Mouse (Mus musculus): ENCODE data around the gene Abi3bp. TPM values are rescaled to one million over a fixed set of nuclear protein-coding genes. Genes with fewer than 3 reads are reported as not detected.
A peak's percentile ranks its signal among the peaks of the same experiment; 100 is the strongest.

Abi3bp gene
- total RNA-seq, 1 experiment from 2014 or later, result not detected

DNA sequence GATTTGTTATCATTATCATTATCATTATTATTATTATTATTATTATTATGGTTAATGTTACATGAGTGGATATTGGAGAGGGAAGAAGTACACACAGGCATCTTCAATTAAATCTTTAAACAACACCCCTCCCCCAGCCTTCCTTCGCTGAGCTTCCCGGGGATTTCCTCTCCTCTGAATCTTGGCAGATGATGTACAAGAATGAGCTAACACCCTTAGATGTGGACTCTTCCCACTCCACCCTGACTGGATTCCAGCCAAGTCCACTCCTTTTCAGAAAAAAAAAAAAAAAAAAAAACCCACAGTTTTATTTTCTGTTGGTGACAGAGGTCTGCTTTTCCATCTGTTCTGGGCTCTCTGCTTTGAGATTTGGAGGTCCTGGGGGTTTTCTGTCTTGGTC, 23.8 kb downstream of the Abi3bp start:
- ATAC-seq (replicated peaks; ENCODE audit: low read depth, poor library complexity, severe bottlenecking), result no peak

DNA sequence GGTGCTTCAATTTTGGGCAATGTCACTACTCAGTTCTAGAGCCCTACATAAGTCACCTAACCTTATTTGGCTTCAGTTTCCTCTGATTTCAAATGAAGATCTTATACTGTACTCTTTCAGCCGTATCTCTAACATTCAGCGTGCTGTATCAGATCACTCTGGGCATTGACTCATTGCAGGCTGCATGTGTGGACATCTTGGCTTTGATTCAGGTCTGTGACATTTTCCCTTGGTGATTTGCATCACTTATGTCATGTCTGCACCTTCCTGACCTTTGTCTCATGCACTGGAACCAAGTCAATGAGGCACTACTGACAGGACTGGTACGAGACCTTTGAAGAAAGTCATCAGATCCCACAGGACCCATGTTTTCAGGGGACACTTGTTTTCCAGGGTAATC, 24.5 kb downstream of the Abi3bp start:
- ATAC-seq (replicated peaks; ENCODE audit: low read depth, poor library complexity, severe bottlenecking), result no peak

DNA sequence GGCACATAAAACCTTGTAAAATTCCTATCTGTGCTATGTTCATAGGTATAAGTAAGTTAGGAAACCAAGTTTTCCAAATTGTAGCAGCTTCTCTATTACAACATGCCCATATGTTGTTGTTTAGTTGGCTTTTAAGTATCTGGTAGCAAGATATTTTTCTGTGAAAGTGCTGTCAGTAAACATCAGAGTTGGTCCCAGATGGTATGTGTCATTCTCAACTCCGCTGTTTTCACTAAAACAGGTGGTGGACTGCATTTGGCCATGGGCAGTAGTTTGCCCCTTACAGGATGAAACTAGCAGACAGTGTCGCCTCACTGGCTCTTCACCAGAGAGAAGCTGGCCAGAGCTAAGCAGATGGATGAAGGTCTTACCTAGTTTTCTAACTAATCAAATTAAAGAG, 26.3 kb downstream of the Abi3bp start:
- no peak for ATAC-seq (replicated peaks; ENCODE audit: low read depth, poor library complexity, severe bottlenecking)

DNA sequence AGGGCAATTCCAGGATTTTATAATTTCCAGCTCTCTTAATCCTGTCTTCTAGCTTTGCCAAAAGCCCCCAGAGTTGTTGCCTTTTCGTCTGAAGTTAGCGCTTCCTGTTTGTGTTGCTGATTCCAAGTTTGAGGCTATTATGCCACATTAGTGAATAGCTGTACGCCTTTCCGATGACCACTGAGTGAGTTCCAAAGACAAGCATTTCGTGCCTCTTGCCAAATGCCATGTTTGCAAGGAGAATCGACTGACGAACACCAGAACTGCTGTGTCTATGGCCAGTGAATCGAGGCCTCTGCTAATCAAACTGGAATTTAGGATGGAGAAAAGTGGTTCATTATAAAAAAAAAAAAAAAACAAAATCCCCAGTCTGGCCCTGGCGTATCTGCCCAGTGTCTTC, 40.3 kb downstream of the Abi3bp start:
- no peak for ATAC-seq (replicated peaks; ENCODE audit: low read depth, poor library complexity, severe bottlenecking)

DNA sequence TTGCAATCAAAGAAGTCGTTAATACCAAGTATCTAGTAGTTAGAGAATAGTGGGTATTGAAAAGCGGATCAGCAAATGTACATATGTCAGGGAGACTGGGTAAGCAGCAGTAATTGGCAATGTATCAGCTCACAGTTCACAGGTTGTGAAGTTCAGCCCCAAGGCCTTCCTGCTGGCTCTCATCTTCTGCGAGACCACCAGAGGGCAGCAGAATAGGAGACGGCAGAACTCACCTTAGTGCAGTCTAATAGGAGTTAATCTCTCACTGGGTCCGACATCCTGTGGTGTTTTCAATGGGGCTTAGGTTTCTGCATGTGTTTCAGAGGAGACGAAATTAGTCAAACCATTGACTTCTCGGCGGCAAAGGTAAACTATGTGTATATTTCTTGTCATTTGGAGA, 46.7 kb downstream of the Abi3bp start:
- peak; percentile 83 for ATAC-seq (replicated peaks; ENCODE audit: low read depth, poor library complexity, severe bottlenecking)

DNA sequence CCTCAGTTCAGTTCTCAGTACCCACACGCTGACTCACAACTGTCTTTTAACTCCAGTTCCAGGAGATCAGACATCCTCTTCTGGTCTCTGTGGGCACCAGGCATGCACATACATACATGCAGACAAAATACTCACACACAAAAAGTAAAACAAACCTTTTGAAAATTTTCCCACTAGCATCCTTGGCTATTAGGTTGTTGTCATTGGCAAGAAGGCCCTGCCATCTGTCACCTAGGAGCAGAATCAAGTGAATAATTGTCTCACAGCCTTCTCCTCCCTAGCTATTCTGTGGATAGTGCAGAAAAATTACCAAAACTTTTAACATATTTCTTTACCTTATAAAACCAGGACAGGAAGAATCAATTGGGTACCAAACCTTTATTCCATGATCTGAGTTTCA, 48.8 kb downstream of the Abi3bp start:
- ATAC-seq (replicated peaks; ENCODE audit: low read depth, poor library complexity, severe bottlenecking), result no peak

DNA sequence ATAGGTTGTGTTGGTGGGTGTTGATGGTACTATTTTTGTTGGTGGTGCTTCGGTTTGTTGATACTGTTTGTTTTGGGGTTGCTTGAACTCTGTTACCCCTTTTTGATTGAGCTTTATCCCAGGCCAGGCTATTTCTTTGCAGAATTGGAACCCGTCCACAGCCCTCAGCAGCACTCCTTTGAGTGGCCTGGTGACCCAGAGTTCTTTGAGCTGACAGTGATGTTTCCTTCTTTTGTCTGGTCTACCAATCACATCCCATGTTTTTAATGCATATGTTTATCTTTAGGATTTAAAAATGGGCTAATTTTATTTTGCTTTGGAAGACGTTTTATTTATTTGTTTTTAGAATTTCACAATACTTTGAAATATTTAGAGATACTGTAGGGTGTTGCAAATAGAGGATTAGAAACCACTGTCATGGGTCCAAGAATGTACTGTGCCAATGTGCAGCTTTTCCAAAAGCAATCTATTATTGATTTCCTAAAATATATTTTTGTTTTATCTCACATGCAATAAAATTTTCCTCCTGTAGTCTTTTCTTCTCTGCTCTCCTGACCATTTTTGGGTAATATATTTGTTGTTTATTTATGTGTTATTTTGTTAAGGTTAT, 50.5 kb downstream of the Abi3bp start:
- no peak for ATAC-seq (replicated peaks; ENCODE audit: low read depth, poor library complexity, severe bottlenecking)

DNA sequence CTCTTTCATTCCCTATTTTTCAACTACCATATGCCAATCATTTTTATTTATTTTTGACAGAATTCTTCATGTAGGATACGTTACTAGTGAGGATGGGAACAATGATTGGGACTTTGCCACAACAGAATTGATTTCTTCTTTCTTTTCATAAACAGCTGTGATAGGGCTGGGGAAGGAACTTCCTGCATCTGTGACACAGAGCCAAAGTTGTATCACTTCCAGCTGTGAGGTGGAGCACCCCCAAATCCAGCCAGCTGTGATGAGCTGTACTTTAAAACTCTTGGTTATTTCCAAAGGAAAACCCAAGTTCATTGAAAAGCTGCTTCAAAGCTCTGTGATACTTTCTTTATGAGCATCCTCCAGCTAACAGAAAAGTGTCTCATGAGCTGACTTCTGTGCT, 101.9 kb downstream of the Abi3bp start:
- no peak for ATAC-seq (replicated peaks; ENCODE audit: low read depth, poor library complexity, severe bottlenecking)

DNA sequence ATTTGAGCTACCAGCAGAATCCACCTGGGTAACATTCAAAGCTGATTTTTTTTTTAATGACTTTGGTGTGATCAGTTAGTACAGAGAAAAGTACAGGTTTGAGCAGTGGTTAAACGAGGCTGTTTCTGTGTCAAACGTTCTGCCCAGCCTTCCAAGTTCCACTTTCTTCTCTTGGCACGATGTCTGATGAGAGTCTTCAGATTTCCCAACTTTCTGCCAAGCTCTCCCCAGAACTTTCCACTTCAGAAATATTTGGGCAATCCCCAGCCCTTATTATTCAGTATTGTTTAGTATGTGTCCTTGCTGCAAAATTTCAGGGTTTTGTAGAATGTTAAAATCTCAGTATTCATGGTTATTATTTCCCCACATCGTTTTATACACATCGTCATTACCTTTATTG, 115.9 kb downstream of the Abi3bp start:
- no peak for ATAC-seq (replicated peaks; ENCODE audit: low read depth, poor library complexity, severe bottlenecking)

DNA sequence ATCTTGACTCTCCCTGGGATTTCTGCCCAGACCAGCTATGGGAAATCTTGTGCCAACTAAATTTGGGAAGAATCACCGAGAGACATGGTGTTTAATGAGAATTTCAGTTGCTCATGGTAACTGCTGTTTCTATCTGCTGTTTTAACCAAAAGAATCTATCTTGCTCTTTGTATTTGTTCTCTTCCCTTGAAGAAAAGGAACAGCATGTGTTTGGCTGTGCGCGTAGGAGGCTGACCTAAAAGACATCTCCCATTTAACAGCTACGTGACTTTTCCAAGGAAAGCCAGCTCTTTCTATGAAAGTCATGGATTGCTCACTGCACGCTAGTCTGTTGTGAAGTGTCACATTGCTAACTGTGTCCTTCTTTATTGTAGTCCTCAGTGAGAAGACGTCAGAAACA, 117.2 kb downstream of the Abi3bp start:
- no peak for ATAC-seq (replicated peaks; ENCODE audit: low read depth, poor library complexity, severe bottlenecking)

DNA sequence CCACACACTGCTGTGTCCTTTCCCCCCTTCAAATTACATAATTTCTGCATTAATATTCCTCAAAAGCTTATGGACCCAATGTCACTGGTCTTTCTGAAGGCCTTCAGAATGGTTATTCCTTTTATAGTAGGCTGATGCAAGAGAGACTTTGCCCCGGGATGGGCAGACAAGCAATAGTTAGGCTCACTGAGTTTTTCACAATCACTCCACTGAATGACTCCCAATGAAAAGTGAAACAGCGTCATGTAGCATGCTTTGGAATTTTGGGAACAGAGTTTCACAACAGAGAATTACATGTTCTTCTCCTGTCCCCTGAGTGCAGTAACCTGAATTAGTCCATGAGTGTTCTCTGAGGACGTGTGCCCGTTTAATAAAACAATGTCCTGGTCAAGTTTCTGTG, 120.7 kb downstream of the Abi3bp start:
- no peak for ATAC-seq (replicated peaks; ENCODE audit: low read depth, poor library complexity, severe bottlenecking)

DNA sequence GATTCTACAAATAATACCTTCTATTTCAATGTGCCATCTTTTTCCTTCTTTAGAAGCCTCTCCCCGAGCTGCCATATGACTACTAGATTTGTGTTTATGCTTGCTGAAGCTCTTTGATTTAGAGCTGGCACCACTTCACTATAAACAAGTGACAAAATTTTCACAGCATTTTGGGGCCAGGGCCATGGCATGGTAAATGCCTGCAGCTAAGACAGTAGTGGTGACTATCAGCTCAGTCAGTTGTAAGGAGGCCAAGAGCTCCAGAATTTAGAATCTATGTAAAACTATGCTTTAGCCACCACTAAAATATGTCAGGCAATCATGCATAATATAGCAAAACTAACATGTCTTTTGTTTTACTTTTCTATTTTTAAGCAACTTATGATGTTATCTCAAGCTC, 124.7 kb downstream of the Abi3bp start:
- no peak for ATAC-seq (replicated peaks; ENCODE audit: low read depth, poor library complexity, severe bottlenecking)

DNA sequence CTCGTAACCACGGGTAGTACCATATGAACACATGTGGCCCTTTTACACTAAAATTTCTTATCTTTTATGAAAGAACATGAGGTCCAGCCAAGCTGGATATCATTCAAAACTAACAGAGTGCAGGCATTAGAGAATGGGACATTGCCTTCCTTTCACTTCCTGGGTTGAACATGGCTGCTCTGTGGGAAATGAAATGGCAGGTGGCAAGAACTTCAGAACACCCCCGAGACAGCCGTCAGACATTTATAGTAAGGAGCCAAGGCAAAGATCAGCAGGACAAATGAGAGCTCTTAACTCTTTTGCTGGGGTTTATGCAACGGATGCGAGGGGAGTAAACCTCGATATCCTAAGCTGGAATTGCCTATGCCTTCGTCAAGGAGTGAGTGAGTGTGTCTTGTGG, 132.9 kb downstream of the Abi3bp start:
- no peak for ATAC-seq (replicated peaks; ENCODE audit: low read depth, poor library complexity, severe bottlenecking)

DNA sequence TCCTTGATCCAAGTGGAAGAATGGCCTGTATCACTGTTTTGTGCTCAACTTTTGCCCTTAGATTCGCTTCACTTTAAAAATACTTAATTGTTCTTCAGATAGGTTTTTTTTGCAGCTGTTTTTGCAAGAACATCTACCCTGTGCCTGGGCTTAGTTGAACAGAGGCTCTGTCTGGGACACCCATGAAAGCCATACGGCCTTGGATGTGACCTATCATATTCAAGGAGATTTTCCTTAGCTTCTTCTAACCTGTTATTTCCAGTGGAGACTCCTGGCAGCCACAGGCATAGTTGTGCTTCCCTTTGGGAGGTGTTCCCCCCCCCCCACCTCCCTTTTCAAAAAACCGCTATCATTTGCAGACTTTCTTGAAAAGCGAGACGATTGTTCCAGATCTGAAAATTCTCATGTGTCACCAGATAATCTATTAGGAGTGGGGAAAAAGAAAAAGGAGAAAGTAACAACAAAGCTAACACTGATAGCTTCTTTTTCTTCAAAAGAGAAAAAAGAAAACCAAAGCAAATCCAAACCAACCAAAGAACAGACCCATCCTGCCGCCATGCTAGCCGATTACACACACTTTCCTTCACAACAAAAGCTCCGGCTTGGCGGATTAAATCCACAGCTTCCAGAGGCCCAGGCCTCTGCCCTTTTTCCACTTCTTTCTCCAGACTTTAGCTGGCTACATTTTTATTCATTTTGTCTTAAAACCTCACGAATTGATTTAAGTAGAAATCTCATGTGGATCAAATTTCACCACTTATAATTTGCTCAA, 133.6 kb downstream of the Abi3bp start:
- no peak for ATAC-seq (replicated peaks; ENCODE audit: low read depth, poor library complexity, severe bottlenecking)

DNA sequence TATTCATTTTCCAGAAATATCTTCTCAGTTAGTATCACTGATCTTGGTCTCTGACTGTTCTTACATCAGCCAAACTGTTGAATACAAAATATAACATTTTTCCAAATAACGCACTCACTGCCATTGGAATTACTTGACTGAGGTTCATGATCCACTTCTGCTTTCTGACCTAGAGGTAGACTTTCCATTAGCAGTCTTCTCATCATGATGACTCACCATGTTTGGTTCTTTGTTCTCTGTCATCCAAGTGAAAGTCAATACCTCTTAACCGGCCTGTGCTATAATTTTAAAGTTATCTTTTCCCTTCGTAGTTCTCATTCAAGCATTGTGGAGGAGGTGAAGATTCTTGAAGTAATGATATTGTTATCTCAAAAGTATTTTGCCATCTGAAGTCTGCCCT, 160.9 kb downstream of the Abi3bp start:
- ATAC-seq (replicated peaks; ENCODE audit: low read depth, poor library complexity, severe bottlenecking), result no peak

DNA sequence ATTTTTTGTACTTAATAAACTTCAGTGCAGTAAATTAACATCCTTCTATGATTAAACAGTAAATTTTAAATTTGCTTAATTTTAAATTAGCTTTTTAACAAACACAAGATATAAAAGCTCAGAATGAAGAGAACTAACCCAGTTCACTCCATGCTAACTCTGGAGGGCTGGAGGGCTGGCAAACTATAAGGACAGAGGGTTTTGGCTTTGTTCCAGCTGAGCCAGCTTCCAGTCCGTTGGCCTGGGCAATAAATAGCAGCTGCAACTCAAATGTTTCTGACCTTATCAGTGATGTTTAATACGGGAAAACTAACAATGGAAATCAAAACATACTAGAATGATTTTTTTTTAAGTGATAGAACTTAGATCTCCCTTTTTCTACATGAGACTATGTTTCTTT, 167.6 kb downstream of the Abi3bp start:
- no peak for ATAC-seq (replicated peaks; ENCODE audit: low read depth, poor library complexity, severe bottlenecking)

DNA sequence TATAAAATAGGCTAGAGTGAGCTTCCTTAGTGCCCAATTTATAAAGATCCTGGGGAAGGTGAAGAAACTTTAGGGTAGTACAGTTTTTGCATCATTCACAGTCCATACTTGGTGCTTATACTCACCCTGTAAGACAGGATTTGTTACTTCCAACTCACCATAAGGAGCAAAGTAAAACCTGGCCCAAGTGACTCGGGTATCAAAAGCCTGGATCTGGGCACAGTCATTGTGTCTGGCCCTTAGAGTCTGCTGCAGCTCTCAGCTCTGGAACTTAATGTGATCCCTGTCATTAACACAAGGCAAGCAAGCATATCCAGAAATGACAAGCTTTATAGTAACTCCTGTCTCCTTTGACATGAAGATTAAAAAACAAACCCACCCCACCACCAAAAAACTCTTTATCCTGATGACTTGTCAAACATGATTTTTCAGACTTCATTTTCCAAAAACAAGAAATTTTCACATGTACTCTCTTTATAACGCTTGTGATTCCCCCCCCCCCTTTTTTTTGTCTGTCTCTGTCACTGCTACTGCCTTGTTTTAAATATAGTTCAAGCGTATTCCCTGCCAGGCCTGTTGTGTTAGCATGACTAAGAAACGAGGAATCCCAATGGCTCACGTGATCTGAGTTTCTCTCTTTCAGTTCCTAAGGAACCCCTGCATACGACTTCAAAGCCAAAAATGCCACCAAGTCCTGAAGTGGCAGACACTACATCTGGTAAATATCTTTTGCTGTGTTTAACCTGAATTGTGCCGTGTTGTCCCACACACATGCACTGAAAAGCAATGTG, 168.9 kb downstream of the Abi3bp start:
- no peak for ATAC-seq (replicated peaks; ENCODE audit: low read depth, poor library complexity, severe bottlenecking)

DNA sequence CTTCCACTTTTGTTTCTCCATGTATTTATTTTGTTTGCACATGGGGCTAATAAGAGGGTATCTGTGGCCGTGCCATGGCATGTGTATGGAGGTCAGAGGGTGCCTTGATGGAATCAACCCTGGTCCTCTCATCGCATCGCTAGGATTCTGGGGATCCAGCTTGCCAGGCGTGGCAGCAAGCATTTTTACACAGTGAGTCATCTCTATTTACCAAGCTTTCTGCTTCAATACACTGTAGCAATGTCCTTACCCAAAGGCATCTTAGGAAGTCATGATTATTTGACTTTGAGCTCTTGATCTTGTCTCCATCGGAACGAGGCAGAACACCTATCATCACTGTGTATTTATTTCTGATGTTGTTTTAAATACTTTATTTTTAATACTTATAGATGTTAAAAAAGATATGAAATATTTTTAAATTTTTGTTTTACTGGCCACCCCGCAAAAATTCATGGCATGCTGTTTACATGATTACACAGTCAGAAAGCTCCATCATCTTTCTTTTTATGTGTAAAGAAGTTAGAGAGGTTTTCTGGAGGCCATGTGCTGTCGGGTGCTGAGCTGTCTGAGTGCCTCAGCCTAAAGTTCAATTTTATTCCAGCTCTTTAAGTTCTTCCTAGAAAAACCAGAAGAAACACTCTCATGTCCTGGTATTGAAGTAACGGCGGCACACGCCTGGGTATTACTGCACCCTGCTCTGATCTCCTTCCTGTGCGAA, 177.7 kb downstream of the Abi3bp start:
- no peak for ATAC-seq (replicated peaks; ENCODE audit: low read depth, poor library complexity, severe bottlenecking)

DNA sequence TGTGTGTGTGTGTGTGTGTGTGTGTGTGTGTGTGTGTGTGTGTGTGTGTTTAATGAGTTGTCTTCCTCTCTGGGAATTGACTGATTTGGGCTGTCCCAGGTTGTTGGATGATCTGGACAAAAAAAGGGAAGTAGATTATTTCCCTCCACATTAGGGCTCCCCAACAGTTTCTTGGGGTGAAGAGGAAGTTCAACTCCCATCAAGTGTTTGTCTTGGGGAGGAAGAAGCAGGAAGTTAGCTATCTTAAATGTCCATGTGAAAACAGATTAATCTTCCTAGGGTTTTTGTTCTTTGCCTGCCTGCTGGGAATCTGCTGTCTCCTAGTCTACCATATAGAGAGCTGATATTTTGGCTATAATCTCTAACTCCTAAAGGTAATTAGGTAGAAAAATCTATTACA, 181.2 kb downstream of the Abi3bp start:
- peak; percentile 91 for ATAC-seq (replicated peaks; ENCODE audit: low read depth, poor library complexity, severe bottlenecking)

DNA sequence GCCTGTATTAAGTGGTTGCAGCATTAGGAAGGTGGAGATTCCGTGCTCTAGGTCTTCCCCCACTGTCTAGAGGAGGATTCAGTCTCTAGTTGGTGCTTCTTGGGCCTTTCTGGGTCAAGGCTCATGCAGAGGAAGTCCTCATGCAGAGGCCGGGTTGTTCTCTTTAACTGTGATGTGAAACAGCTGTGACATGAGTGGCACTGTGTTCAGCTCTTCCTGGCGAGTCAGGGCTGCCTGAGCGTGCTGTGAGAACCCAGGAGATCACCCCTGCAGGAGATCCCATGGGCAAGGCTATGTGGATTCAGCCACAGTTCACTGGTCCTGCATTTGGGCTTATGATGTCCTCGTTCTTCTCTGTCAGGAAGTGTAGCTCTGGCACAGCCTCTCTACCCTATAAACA, 191.8 kb downstream of the Abi3bp start:
- ATAC-seq (replicated peaks; ENCODE audit: low read depth, poor library complexity, severe bottlenecking), result no peak

DNA sequence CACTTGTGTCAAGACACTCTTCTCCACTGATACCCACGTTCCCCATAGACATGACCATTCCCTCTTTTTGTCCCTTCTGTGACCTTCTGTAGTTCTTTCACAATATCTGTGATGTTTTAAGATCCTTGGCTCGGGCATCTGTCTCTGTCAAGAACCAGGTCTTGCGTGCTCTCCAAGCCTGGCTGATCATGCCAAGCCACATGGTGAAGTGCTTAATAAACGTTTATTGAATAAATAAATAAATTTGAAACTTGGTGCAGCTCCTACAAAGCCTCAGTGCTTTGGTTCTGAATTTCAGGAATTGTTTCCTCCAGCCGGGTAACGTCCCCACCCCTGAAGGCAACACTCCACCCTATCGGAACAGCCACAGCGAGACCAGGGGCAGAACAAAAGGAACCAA, 193.3 kb downstream of the Abi3bp start:
- ATAC-seq (replicated peaks; ENCODE audit: low read depth, poor library complexity, severe bottlenecking), result no peak
